Mouse (Mus musculus): ENCODE measurements around the gene Cox7a2l. TPM values are rescaled to one million over a fixed set of nuclear protein-coding genes. Genes with fewer than 3 reads are reported as not detected.

The Cox7a2l gene
- polyA plus RNA-seq, 1 experiment from 2014 or later: 160 TPM

DNA sequence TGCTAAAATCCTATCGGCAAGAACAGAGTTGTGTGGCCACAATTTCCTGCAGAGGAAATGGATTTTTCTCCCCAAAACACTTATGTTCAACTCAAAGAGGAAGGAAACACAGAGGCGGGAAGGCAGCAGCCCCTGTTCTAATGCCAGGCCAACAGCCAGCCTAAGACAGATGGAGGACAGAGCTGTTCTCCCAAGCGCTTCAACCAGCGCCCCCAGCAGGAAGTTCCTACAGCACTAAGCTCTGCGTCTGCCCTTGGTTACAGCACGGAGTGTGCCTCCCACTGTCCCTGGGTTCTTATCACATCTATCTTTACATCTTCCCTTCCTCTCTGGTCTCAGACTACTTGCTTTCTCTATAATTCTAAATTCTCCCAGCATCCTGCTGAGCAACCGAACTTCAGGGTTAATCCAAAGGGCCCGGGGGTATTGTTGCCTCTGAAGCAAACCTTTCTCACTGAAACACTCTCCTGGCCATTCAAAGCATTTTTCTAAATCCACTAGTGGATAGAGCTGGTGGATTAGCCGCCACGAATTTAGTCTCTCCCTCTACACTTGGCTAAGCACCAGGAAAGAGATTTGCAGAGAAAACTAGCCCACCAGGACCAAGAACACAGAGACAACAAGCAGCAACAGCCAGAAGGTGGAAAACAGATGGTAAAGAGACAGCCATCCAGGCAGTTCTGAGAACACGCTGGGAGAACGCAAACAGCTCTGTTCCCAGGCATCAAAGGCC lies 31.5 kb upstream of the Cox7a2l start:
- DNase-seq (ENCODE audit: low spot score): no peak
- Histone ChIP-seq H3K4me1 (ENCODE audit: control insufficient read depth, insufficient read depth, low read length) (peaks cover 7% of the 10 kb centered on the region; the same call in 1 of the 2 replicates), H3K27me3 (ENCODE audit: control insufficient read depth, insufficient read depth, low read length) (peaks cover 10% of the 10 kb centered on the region; the same call in 1 of the 2 replicates), H3K4me2 (ENCODE audit: low read depth) (no peak overlapping the region), H3K36me3 (ENCODE audit: control insufficient read depth, insufficient read depth, low read length) (no peaks in the 10 kb centered on the region), H3K9ac (ENCODE audit: low read length) (no peak overlapping the region), H3K4me3 (ENCODE audit: low read depth, low read length) (no peak overlapping the region), H3K27ac (ENCODE audit: low read depth, low read length) (no peak overlapping the region), H3K9me3 (ENCODE audit: control insufficient read depth, low read length) (no peaks in the 10 kb centered on the region)
- ATAC-seq (ENCODE audit: insufficient read depth, low FRiP score, low TSS enrichment): no peak
- 32% methylated on average over 12 of the region's 12 CpGs for WGBS

DNA sequence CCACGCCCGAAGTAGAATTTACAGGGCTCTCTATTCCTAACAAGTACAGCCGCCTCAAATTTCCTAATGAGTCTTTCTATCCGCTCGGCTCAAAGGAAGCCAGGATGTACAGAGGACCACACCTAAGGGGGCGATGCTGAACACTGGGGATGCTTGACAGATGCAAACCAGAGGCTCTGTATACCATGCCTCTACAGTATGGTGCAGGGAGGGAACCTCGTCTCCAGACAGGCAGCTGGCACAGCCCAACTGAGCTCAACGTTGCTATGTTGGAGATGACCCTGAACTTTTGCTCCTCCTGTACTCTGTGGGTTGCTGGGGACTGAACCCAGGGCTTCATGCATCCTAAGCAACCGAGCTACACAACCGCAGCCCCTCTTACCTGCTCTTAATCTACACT lies 30.0 kb upstream of the Cox7a2l start:
- H3K27ac ChIP-seq (ENCODE audit: low read depth, low read length): no peak overlapping the region
- ATAC-seq (ENCODE audit: insufficient read depth, low FRiP score, low TSS enrichment): no peak
- peaks cover 7% of the 10 kb centered on the region; the same call in 1 of the 2 replicates for H3K4me1 ChIP-seq (ENCODE audit: control insufficient read depth, insufficient read depth, low read length)
- no peak overlapping the region for H3K4me2 ChIP-seq (ENCODE audit: low read depth)
- 42% methylated on average over 10 of the region's 10 CpGs for WGBS
- H3K4me3 ChIP-seq (ENCODE audit: low read depth, low read length): no peak overlapping the region
- peaks cover 10% of the 10 kb centered on the region; the same call in 1 of the 2 replicates for H3K27me3 ChIP-seq (ENCODE audit: control insufficient read depth, insufficient read depth, low read length)
- H3K36me3 ChIP-seq (ENCODE audit: control insufficient read depth, insufficient read depth, low read length): no peaks in the 10 kb centered on the region
- H3K9me3 ChIP-seq (ENCODE audit: control insufficient read depth, low read length): no peaks in the 10 kb centered on the region
- DNase-seq (ENCODE audit: low spot score): no peak
- H3K9ac ChIP-seq (ENCODE audit: low read length): no peak overlapping the region

DNA sequence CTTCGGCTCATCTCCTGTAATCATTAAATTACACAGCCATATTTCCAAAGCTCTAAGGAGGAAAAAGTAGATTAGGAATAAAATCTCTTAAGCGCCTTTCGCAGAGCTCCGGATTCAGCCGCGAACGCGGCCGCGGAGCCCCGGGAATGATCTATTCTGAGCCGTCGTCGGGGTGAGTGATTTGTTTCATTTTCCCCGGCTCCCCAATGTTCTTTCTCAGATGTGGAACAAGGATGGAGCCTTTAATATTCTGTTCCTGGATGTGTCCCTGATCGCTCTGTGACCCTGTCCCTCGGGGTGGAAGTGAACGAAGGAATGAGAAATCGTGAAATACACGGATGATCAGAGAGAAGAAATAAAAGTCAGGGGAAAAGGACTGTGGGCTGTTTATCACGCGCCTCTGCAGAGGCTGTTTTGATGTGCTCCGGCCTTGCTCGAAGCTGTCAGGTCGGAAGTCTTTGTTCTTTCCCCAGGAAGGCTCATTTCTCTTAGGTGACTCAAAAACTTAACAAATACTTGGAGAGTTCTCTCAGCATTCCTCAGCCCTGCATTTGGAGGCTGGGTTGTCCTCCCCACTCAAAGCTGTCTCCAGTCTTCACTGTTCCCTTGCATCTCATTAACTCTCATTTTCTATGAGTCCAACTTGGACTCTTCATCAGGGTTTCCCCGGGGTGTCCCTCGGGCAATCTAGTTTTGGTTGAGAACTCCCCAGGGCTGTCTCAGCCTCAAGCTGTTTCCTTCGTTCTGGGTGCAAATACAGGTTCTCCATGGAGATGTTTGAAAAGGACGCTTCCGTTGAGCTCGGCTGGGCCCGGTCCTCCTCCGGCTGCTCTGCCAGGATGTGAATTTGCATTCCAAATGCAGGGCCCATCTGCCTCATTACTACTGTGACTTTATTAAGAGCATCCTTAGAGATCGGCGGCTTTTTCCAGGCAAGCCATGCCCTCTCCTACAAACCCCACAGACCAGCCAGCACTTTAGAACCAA lies 28.9 kb upstream of the Cox7a2l start:
- ATAC-seq (ENCODE audit: insufficient read depth, low FRiP score, low TSS enrichment) (peak; percentile 50; the same call in 1 of the 2 replicates), DNase-seq (ENCODE audit: low spot score) (peak; percentile 57)
- H3K27ac ChIP-seq (ENCODE audit: low read depth, low read length): peak overlapping the region; percentile 54; the same call in 1 of the 2 replicates
- H3K4me2 ChIP-seq (ENCODE audit: low read depth): peak overlapping the region; percentile 42
- peaks cover 10% of the 10 kb centered on the region; the same call in 1 of the 2 replicates for H3K27me3 ChIP-seq (ENCODE audit: control insufficient read depth, insufficient read depth, low read length)
- WGBS: 6% methylated on average over 35 of the region's 35 CpGs
- H3K4me3 ChIP-seq (ENCODE audit: low read depth, low read length): peak overlapping the region; percentile 26
- no peaks in the 10 kb centered on the region for H3K9me3 ChIP-seq (ENCODE audit: control insufficient read depth, low read length)
- H3K9ac ChIP-seq (ENCODE audit: low read length): peak overlapping the region; percentile 32
- no peaks in the 10 kb centered on the region for H3K36me3 ChIP-seq (ENCODE audit: control insufficient read depth, insufficient read depth, low read length)
- peaks cover 7% of the 10 kb centered on the region; the same call in 1 of the 2 replicates for H3K4me1 ChIP-seq (ENCODE audit: control insufficient read depth, insufficient read depth, low read length)

DNA sequence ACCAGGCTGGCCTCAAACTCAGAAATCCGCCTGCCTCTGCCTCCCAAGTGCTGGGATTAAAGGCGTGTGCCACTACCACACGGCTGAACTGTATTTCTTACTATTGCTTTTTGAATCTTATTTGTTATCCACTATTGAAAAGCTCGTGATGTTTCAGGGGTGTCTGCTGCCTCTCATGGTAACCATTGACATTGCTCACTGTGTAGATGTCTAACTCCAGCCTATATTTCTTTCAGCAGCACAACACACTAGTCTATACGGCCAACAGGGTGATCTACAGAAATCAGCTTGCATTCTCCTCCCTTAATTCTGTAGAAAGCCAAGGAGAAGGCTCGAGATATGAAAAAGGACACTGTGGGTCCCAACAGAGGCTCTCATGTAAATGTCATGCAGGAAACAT lies 28.1 kb upstream of the Cox7a2l start:
- H3K27ac ChIP-seq (ENCODE audit: low read depth, low read length): no peak overlapping the region
- no peak overlapping the region; the same call in 1 of the 2 replicates for H3K4me3 ChIP-seq (ENCODE audit: low read depth, low read length)
- no peaks in the 10 kb centered on the region for H3K36me3 ChIP-seq (ENCODE audit: control insufficient read depth, insufficient read depth, low read length)
- H3K4me2 ChIP-seq (ENCODE audit: low read depth): peak overlapping the region; percentile 42; the same call in 1 of the 2 replicates
- no peak overlapping the region for H3K9ac ChIP-seq (ENCODE audit: low read length)
- H3K9me3 ChIP-seq (ENCODE audit: control insufficient read depth, low read length): no peaks in the 10 kb centered on the region
- H3K4me1 ChIP-seq (ENCODE audit: control insufficient read depth, insufficient read depth, low read length): peaks cover 7% of the 10 kb centered on the region; the same call in 1 of the 2 replicates
- DNase-seq (ENCODE audit: low spot score): no peak
- peaks cover 10% of the 10 kb centered on the region; the same call in 1 of the 2 replicates for H3K27me3 ChIP-seq (ENCODE audit: control insufficient read depth, insufficient read depth, low read length)
- 0 out of 2 replicates have a peak, but pooled peaks have one; percentile 22 for ATAC-seq (ENCODE audit: insufficient read depth, low FRiP score, low TSS enrichment)
- 76% methylated on average over 6 of the region's 6 CpGs for WGBS

DNA sequence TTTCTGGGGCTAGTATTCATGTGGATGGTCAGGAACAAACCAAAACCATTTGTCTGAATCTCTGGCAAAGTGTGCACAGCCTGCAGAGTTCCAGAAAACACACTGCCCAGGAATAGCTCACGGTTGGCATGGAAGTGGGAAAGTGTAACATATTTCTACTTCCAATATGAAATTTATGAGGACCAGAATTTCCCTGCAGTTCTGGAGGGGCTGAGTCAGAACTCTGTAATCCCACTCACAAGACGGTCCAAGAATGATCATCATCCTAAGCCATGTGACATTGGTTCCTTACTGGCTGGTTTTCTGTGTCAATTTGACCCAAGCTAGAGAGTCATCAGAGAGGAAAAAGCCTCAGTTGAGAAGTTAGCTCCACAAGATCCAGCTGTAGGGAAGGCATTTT lies 25.3 kb upstream of the Cox7a2l start:
- H3K4me2 ChIP-seq (ENCODE audit: low read depth): no peak overlapping the region
- H3K4me3 ChIP-seq (ENCODE audit: low read depth, low read length): no peak overlapping the region
- H3K4me1 ChIP-seq (ENCODE audit: control insufficient read depth, insufficient read depth, low read length): peaks cover 7% of the 10 kb centered on the region; the same call in 1 of the 2 replicates
- DNase-seq (ENCODE audit: low spot score): no peak
- WGBS: 97% methylated on average over 2 of the region's 2 CpGs
- no peak overlapping the region for H3K27ac ChIP-seq (ENCODE audit: low read depth, low read length)
- H3K9ac ChIP-seq (ENCODE audit: low read length): no peak overlapping the region
- H3K9me3 ChIP-seq (ENCODE audit: control insufficient read depth, low read length): no peaks in the 10 kb centered on the region
- H3K27me3 ChIP-seq (ENCODE audit: control insufficient read depth, insufficient read depth, low read length): peaks cover 10% of the 10 kb centered on the region; the same call in 1 of the 2 replicates
- H3K36me3 ChIP-seq (ENCODE audit: control insufficient read depth, insufficient read depth, low read length): no peaks in the 10 kb centered on the region
- no peak for ATAC-seq (ENCODE audit: insufficient read depth, low FRiP score, low TSS enrichment)

DNA sequence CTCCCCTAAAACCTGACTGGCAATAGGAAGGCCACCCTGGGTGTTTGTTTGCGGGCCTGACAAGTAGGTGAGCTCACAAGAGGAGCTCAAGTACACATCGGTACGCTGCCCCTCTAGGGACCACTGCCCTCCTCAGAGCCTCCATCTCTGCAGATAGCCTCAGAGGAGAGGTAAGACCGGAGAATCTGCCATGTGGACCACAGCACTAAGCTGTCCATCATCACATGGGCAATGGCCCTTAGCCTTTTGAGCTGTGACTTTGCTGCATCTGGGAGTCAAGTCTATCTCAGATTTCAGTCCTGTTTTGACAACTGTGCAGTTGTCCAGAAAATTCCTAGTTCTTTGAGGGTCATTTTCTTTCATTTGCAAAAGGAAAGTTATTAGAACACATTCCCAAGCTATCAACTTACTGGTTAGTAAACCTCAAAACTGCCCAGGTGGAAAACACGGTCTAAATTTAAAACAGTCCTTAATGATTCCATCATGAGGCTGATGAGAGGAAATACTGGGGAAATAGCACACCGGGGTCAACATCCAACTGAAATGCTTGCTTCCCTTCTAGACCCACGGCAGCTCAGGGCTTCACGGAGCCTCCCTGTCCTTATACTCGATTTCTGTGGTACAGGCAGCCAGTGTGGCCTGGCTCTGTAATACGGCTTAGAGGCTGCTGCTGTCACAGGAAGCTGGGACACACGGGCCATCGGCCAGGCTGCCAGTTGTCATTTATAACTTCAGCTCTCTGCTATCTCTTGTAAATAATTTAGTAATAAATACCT lies 22.3 kb upstream of the Cox7a2l start:
- H3K27ac ChIP-seq (ENCODE audit: low read depth, low read length): no peak overlapping the region
- no peaks in the 10 kb centered on the region for H3K36me3 ChIP-seq (ENCODE audit: control insufficient read depth, insufficient read depth, low read length)
- no peaks in the 10 kb centered on the region for H3K27me3 ChIP-seq (ENCODE audit: control insufficient read depth, insufficient read depth, low read length)
- DNase-seq (ENCODE audit: low spot score): no peak
- H3K4me3 ChIP-seq (ENCODE audit: low read depth, low read length): no peak overlapping the region
- H3K4me1 ChIP-seq (ENCODE audit: control insufficient read depth, insufficient read depth, low read length): no peaks in the 10 kb centered on the region
- no peak overlapping the region for H3K9ac ChIP-seq (ENCODE audit: low read length)
- WGBS: 80% methylated on average over 12 of the region's 12 CpGs
- H3K9me3 ChIP-seq (ENCODE audit: control insufficient read depth, low read length): no peaks in the 10 kb centered on the region
- H3K4me2 ChIP-seq (ENCODE audit: low read depth): no peak overlapping the region
- no peak for ATAC-seq (ENCODE audit: insufficient read depth, low FRiP score, low TSS enrichment)

DNA sequence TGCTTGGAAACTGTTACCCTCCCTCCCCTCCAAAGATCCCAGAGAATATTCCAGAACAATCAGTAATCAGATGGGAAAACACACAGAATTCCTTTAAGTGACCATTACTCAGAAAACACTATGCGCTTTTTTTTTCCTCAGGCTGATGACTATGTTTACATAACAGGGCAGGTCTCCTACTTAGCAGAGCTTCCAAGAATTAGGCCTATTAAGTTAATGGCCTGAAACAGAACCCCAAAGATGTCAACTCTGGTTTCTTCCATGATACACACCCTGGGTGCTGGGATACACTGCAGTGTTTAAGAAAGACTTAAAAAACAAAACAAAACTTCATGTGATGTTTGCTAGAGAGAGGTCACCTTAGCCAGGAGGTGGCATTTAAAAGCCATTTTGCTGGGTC lies 21.6 kb upstream of the Cox7a2l start:
- no peaks in the 10 kb centered on the region for H3K27me3 ChIP-seq (ENCODE audit: control insufficient read depth, insufficient read depth, low read length)
- H3K4me3 ChIP-seq (ENCODE audit: low read depth, low read length): no peak overlapping the region
- no peak overlapping the region for H3K9ac ChIP-seq (ENCODE audit: low read length)
- 78% methylated on average over 1 of the region's 1 CpGs for WGBS
- no peaks in the 10 kb centered on the region for H3K4me1 ChIP-seq (ENCODE audit: control insufficient read depth, insufficient read depth, low read length)
- DNase-seq (ENCODE audit: low spot score) (no peak), ATAC-seq (ENCODE audit: insufficient read depth, low FRiP score, low TSS enrichment) (no peak)
- H3K9me3 ChIP-seq (ENCODE audit: control insufficient read depth, low read length): no peaks in the 10 kb centered on the region
- H3K4me2 ChIP-seq (ENCODE audit: low read depth): no peak overlapping the region
- H3K36me3 ChIP-seq (ENCODE audit: control insufficient read depth, insufficient read depth, low read length): no peaks in the 10 kb centered on the region
- no peak overlapping the region for H3K27ac ChIP-seq (ENCODE audit: low read depth, low read length)

DNA sequence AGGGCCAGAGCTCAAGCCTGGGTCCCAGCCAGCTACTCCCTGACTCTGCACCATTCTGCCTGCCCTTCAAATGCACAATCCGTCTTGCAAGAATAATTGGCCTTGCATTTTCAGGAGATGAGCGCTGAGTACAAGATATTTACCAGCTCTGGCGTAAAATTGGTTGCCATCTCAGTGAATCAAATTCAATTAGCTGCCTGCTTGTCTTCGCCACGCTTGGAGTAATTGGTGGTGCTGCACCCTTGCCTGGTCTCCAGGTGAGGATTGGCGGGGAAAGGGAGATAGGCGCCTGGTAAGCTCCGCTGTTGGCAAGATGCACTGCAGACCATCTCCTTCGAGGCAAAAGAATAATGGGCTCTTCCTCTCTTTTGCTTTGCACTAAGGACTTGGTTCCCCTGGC lies 21.0 kb upstream of the Cox7a2l start:
- H3K9me3 ChIP-seq (ENCODE audit: control insufficient read depth, low read length): no peaks in the 10 kb centered on the region
- no peak overlapping the region for H3K27ac ChIP-seq (ENCODE audit: low read depth, low read length)
- 78% methylated on average over 9 of the region's 9 CpGs for WGBS
- no peak for DNase-seq (ENCODE audit: low spot score)
- H3K36me3 ChIP-seq (ENCODE audit: control insufficient read depth, insufficient read depth, low read length): no peaks in the 10 kb centered on the region
- H3K4me2 ChIP-seq (ENCODE audit: low read depth): no peak overlapping the region
- H3K4me3 ChIP-seq (ENCODE audit: low read depth, low read length): no peak overlapping the region
- H3K4me1 ChIP-seq (ENCODE audit: control insufficient read depth, insufficient read depth, low read length): no peaks in the 10 kb centered on the region
- H3K9ac ChIP-seq (ENCODE audit: low read length): no peak overlapping the region
- ATAC-seq (ENCODE audit: insufficient read depth, low FRiP score, low TSS enrichment): no peak
- no peaks in the 10 kb centered on the region for H3K27me3 ChIP-seq (ENCODE audit: control insufficient read depth, insufficient read depth, low read length)
